Mouse (Mus musculus) lung, adult 2 months (tissue): ENCODE results near the gene Dok4.

Experiments
- CTCF ChIP-seq: fragments of 200-500 bp; IDR thresholded peaks from 2 replicates; pipeline ENCODE4 v1.5.1; 2011; ENCODE audit warnings: mild to moderate bottlenecking, low read length, control low read depth; ENCODE audit not compliant: insufficient read depth
- POLR2A ChIP-seq: fragments of 200-500 bp; IDR thresholded peaks from 2 replicates; pipeline ENCODE4 v1.6.1; 2011; ENCODE audit warnings: low read depth, mild to moderate bottlenecking, control low read depth, low read length, borderline replicate concordance; ENCODE audit errors: extremely low read depth

GRCm38 (mm10) chr8:94922176-94922575, 46.0 kb upstream of the Dok4 start:
- TF ChIP-seq CTCF (no peak), POLR2A (no peak)
